Mouse (Mus musculus) kidney, adult 2 months (tissue): ENCODE measurements at regions not wholly inside any gene's neighbourhood (a gene's known extent, or its start where the extent isn't known, plus 50 kb on each side); places are given as distances from the start of the nearest gene placed in this dataset.
A peak's percentile ranks its signal among the peaks of the same experiment; 100 is the strongest.

Experiments used
- DNase-seq: peaks from one replicate; pipeline ENCODE4 v3.0.0; 2021
- H3K27ac ChIP-seq: fragments of 200-500 bp; 2 replicates; pipeline ENCODE4 v1.5.1; 2012; ENCODE audit warnings: low read depth, low read length, control low read depth, inconsistent platforms; ENCODE audit not compliant: insufficient read depth
- H3K27me3 ChIP-seq: fragments of 200-500 bp; replicated peaks from 2 replicates; pipeline ENCODE4 v1.6.1; 2012; ENCODE audit warnings: mild to moderate bottlenecking, moderate library complexity, low read length, inconsistent platforms; ENCODE audit not compliant: control insufficient read depth, insufficient read depth
- H3K36me3 ChIP-seq: fragments of 200-500 bp; 2 replicates; pipeline ENCODE4 v1.6.1; 2012; ENCODE audit warnings: mild to moderate bottlenecking, moderate library complexity, low read length, inconsistent platforms; ENCODE audit not compliant: control insufficient read depth, insufficient read depth
- H3K4me1 ChIP-seq: fragments of 200-500 bp; 2 replicates; pipeline ENCODE4 v1.6.1; 2011; ENCODE audit warnings: low read length; ENCODE audit not compliant: control insufficient read depth, insufficient read depth
- H3K4me3 ChIP-seq: fragments of 200-500 bp; 2 replicates; pipeline ENCODE4 v1.5.1; 2011; ENCODE audit warnings: mild to moderate bottlenecking, low read depth, low read length, control low read depth; ENCODE audit not compliant: insufficient read depth
- CTCF ChIP-seq: fragments of 200-500 bp; conservative IDR thresholded peaks from 2 replicates; pipeline ENCODE4 v1.5.1; 2011; ENCODE audit warnings: low read depth, mild to moderate bottlenecking, control low read depth, low read length, moderate library complexity, mixed read lengths; ENCODE audit not compliant: insufficient read depth, insufficient read length
- POLR2A ChIP-seq: fragments of 200-500 bp; IDR thresholded peaks from one replicate; pipeline ENCODE4 v1.6.1; 2011; ENCODE audit warnings: low read depth, low read length, control low read depth
- WGBS: fragments of 180-500 bp; shearing (Covaris S2); methylation state at CpG from one replicate; pipeline ENCODE4 v1.1.7; 2018; 5-methylcytosine and 5-hydroxymethylcytosine counted together

GRCm38 (mm10) chr2:159343624-159344560 lies 549.3 kb downstream of the Dhx35 start:
- 43% methylated on average over 5 of the region's 5 CpGs for WGBS
- TF ChIP-seq CTCF, result no peak
- TF ChIP-seq POLR2A, result no peak
- H3K27ac ChIP-seq, result no peak overlapping the region

GRCm38 (mm10) chr2:159354247-159354646 lies 559.6 kb downstream of the Dhx35 start:
- Histone ChIP-seq H3K4me3 (no peak overlapping the region), H3K4me1 (no peaks in the 10 kb centered on the region; the same call in 1 of the 2 replicates), H3K36me3 (no peaks in the 10 kb centered on the region), H3K27ac (no peak overlapping the region), H3K27me3 (no peaks in the 10 kb centered on the region)
- WGBS, result 43% methylated on average over 2 of the region's 2 CpGs
- TF ChIP-seq CTCF, result no peak
- TF ChIP-seq POLR2A, result no peak
- peak; percentile 14 for DNase-seq

More at GRCm38 (mm10) chr2:159343624-159344560, 549.3 kb downstream of the Dhx35 start:
- H3K4me1 ChIP-seq, result no peaks in the 10 kb centered on the region
- no peak overlapping the region for H3K4me3 ChIP-seq
- H3K36me3 ChIP-seq, result no peaks in the 10 kb centered on the region
- DNase-seq, result peak; percentile 2
- no peaks in the 10 kb centered on the region for H3K27me3 ChIP-seq

GRCm38 (mm10) chr2:159356503-159356902 lies 561.9 kb downstream of the Dhx35 start:
- TF ChIP-seq CTCF (no peak), POLR2A (no peak)
- H3K27me3 ChIP-seq, result no peaks in the 10 kb centered on the region
- WGBS, result 8% methylated on average over 5 of the region's 5 CpGs
- no peaks in the 10 kb centered on the region for H3K36me3 ChIP-seq
- H3K27ac ChIP-seq, result no peak overlapping the region
- no peaks in the 10 kb centered on the region; the same call in 1 of the 2 replicates for H3K4me1 ChIP-seq
- no peak for DNase-seq
- H3K4me3 ChIP-seq, result no peak overlapping the region

GRCm38 (mm10) chr2:159361371-159361770 lies 566.8 kb downstream of the Dhx35 start:
- Histone ChIP-seq H3K4me3 (no peak overlapping the region), H3K4me1 (no peaks in the 10 kb centered on the region), H3K36me3 (no peaks in the 10 kb centered on the region), H3K27me3 (no peaks in the 10 kb centered on the region), H3K27ac (no peak overlapping the region)
- WGBS, result 65% methylated on average over 3 of the region's 3 CpGs
- TF ChIP-seq CTCF, result no peak
- TF ChIP-seq POLR2A, result no peak
- DNase-seq, result no peak

GRCm38 (mm10) chr2:159392865-159393264 lies 598.3 kb downstream of the Dhx35 start:
- no peaks in the 10 kb centered on the region for H3K4me1 ChIP-seq
- no peaks in the 10 kb centered on the region for H3K36me3 ChIP-seq
- no peak for TF ChIP-seq CTCF
- TF ChIP-seq POLR2A, result no peak
- DNase-seq, result no peak
- H3K4me3 ChIP-seq, result no peak overlapping the region
- no peaks in the 10 kb centered on the region for H3K27me3 ChIP-seq
- 48% methylated on average over 10 of the region's 10 CpGs for WGBS
- no peak overlapping the region for H3K27ac ChIP-seq

- no peak for DNase-seq
- H3K27me3 ChIP-seq, result no peaks in the 10 kb centered on the region
- WGBS, result 82% methylated on average over 9 of the region's 9 CpGs
- H3K36me3 ChIP-seq, result no peaks in the 10 kb centered on the region
- no peaks in the 10 kb centered on the region for H3K4me1 ChIP-seq
- no peak overlapping the region for H3K4me3 ChIP-seq
- TF ChIP-seq CTCF (no peak), POLR2A (no peak)
- no peak overlapping the region for H3K27ac ChIP-seq
Observed at GRCm38 (mm10) chr2:159401421-159402100, 607.0 kb downstream of the Dhx35 start.

- no peaks in the 10 kb centered on the region for H3K36me3 ChIP-seq
- DNase-seq, result no peak
- WGBS, result 68% methylated on average over 1 of the region's 1 CpGs
- no peak for TF ChIP-seq POLR2A
- TF ChIP-seq CTCF, result no peak
- no peak overlapping the region for H3K27ac ChIP-seq
- no peaks in the 10 kb centered on the region for H3K4me1 ChIP-seq
- H3K27me3 ChIP-seq, result no peaks in the 10 kb centered on the region
- no peak overlapping the region for H3K4me3 ChIP-seq
Observed at GRCm38 (mm10) chr2:159404940-159405339, 610.3 kb downstream of the Dhx35 start.
